Mouse (Mus musculus): ENCODE measurements around the gene C9orf72.
"Not testable (repeated sequence)": the region's sequence is repeated elsewhere in the genome, so short reads cannot be mapped to it uniquely, and the experiment has no call there.

Gene C9orf72

DNA sequence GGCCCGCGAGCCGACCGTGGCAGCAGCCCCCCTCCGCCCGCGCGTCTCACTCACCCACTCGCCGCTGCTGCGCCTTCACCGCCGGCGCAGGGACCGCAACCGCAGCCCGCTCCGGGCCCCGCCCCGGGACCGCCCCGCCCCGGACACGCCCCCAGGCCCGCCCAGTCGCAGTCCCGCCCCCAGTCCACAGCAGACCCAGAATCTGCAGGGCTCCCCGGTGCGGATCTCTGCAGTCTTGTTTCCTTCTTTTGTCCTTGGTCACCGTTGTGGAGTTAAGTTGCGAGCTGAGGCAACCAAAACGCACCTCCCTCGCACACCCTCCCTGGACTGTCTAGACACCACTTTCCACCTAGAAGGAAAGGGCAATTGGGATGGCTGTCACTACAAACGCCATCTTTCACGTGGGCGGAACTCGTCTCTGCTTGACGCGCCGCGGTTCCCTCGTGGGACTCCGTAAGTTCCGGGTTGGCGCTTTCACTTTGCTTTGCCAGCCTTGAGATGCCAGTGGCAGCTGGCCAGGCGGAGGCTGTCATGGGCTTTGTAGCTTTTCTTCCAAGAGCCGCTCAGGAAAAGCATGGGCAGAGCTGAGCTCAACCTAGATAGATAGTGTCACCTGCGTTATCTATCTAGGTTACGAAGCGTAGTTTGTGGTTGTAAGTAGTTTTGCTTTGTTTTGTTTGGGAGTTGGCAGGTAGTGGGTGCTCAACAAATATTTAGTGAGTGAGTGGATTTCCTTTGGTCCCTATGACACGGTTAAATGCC, at the start of gene C9orf72:
C9orf72 (minus strand) TSS at position 442 of the 762 bp plus-strand sequence.
- peak; percentile 93 to 95 for DNase-seq

DNA sequence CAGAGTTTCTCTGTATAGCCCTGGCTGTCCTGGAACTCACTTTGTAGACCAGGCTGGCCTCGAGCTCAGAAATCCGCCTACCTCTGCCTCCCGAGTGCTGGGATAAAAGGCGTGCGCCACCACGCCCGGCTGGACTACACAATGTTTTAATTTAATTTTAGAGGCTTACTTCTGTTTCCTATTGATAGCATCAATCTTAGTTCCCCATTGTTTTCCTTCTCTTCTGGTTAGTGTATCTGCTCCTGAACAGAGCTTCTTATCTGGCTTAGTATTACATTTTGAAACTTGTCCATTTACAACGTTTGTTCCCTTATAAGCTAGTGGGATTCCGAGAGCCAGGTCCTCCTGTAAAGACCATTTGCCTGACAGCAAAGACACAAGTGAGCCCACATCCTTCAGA, 33.0 kb upstream of the C9orf72 start:
- DNase-seq, result no peak

DNA sequence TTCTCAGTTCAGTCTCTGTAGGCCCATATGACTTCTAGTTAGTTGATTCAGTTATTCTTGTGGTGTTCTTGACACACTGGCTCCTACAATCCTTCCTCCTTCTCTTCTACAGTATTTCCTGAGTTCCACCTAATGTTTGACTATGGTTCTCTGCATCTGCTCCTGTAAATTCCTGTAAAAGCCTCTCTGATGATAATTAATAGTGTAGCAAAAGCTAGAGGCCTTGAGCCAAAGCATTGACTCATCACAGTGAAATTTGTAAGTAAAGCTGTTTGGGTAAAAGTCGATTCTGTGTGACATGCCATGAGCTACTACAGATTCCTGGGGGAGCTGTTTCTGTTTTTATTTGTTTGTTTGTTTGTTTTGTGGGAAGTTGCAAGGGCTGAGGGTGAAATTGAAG, 18.0 kb upstream of the C9orf72 start:
- DNase-seq, result no peak

DNA sequence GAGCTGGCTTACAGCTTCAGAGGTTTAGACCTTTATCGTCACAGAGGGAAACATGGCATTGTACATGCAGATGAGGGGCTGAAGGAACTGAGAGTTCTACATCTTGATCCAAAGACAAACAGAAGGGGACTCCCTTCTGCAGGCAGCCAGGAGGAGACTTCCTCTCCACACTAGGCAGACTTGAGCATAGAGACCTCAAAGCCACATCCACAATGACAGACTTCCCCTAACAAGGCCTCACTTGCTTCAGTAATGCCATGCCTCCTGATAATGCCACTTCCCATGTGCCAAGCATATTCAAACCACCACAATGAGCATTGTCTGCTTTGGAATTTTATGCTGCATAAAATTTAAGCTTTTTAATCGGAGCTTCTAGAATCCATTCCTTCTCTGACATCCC, 15.8 kb upstream of the C9orf72 start:
- DNase-seq, result no peak

DNA sequence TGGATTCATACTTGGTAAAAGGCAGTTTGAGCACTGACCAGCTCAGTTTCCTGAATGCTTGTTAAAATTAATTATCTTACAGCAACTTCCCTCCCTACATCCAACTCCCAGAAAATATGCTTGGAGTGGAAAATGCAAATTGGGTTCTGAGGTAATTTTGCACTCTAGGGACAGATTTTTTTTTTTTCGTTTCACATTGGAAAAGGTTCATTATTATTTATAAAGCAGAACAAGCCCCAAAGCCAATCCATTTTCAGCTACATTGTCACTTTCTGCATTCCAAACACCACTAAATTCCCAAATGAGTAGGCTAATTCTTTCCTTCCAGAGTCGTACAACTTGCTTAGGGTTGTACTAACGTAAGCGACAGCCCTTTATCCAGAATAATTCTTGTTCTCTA, 12.7 kb upstream of the C9orf72 start:
- no peak for DNase-seq

DNA sequence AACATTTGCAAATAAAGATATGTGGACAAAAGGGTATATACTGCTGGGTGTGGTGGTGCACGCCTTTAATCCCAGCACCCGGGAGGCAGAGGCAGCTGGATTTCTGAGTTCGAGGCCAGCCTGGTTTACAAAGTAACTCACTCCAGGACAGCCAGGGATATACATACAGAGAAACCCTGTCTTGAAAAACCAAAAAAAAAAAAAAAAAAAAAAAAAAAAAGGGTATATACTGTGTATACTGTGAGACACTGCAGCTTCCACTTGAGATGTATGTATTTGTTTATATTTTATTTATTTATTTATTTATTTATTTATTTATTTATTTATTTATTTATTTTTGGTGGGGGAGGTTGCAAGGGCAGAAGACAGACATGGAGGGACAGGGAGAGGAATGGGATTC, 12.3 kb upstream of the C9orf72 start:
- not testable (repeated sequence) for DNase-seq

DNA sequence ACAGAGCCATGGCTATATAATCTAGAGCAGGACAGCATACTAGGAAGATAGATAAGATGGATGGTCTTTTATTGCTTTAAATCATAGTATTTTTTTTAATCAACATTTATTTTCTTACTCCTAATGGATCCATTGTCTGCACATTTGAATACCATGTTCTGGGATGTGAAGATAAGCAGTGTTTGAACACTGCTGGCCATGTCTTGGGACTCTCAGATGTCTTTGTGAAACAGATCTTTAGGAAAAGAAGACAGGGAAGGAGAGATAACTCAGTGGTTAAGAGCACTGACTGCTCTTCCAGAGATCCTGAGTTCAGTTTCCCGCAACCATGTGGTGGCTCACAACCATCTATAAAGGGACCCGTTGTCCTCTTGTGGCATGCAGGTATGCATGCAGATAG, 10.3 kb upstream of the C9orf72 start:
- no peak for DNase-seq

DNA sequence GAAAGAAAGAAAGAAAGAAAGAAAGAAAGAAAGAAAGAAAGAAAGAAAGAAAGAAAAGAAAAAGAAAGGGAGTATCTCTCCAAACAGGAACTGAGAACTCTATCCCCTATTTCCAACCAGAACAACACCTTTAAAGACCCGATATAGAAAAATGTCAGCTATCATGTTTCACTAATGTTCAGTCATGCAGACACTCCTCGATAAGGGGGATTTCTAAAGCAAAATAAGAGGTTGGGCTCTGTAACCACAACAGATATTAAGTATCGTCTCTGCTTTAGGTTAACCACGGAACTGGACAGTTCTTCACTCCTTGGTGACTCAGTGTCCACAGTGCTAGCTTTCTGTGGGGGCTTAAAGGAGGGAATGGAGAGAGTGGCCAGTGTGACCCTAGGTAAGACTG, 2.3 kb upstream of the C9orf72 start:
- DNase-seq, result no peak

DNA sequence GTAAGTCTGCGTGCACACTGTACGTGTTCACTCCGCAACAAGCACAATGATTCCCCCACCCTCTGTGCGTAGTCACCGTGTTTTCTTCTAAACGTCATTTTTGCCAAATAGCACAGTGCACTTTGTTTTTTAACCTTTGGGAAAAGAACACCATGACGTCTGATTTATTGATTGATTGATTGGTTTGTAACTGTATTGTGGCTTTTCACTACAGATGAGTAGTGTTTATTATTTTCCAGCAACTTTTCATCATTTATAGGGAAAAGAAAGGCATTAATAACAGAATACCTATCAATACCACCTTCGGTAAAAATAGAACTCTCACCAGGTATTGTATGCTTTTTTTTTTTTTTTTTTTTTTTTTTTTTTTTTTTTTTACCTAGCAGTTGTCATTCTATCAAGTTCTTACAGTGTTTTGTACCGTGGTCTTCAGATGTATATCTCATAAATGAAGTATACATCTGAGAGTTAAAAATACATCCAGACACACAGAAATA, 569 bp upstream of the C9orf72 start:
- no peak for DNase-seq

DNA sequence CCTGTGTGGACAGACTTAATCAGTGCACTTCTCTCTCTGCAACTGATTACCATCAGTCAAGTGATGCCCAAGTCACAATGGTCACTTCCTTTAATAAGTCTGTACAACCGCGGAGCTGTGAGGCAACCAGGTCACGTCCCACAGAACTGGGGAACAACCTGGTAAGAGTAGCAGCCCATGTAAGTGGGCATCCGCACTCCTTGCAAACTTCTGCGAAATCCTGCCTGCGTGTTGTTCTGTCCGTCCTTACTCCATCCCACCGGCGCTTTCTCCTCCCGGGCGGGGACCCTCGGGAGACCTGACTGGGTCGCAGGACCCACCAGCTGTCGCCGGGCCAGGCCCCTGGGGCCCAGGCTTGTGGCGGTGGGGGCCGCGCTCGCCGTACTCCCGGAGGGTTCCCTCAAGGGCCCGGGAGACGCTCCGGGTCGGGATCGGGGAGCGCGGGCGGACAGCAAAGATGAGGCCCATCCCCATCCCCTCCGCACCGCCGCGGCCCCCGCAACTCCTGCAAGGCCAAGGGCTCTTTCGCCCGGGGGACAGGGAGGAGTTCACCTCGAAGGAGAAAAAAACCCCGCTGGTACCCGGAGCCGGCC, 738 bp downstream of the C9orf72 start:
- no peak for DNase-seq

DNA sequence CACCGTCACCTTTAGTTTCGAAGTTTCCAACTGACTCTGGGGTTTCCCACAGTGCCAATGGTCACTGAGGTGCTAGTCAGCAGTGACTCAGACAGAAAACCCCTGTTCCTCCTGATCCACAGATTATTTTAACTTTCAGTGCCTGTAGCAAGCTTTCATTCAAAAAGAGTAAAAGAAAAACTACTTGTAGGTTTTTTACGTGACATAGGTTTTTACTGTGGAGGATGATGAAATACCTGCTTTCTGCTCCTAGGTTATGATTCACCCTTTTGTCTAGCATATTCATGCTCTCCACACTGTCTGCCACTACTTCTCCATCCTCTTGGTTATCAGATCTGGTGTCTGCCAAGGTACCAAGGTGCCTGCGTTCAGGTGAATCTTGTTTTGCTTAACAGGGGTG, 1.9 kb downstream of the C9orf72 start:
- no peak for DNase-seq

DNA sequence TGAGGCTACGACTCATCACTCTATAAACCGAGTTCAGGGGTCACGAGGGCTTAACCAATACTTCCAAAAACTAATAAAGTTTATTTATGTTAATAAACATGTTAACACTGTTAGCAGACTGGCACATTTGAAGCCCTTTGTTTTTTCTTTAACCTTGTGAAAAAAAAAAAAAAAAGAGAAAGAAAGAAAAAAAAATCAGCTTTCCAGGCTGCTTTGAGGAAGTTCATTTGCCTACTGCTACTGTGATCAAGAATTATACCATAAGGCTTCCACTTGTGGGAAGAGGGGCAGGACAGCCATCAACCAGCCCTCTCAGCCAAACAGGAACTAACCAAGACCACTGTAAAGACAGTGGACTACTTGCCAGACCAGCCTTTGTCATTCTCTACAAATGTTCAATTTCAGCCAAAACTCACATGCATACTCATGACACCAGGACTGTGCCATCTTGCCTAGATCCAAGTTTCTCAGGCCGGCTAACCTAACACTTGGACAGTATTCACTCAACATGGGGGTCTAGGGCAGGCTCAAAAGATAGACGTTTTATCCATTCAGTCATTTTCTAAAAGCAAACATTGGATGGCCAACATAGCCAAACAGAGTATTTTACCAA, 2.5 kb downstream of the C9orf72 start:
- no peak for DNase-seq

DNA sequence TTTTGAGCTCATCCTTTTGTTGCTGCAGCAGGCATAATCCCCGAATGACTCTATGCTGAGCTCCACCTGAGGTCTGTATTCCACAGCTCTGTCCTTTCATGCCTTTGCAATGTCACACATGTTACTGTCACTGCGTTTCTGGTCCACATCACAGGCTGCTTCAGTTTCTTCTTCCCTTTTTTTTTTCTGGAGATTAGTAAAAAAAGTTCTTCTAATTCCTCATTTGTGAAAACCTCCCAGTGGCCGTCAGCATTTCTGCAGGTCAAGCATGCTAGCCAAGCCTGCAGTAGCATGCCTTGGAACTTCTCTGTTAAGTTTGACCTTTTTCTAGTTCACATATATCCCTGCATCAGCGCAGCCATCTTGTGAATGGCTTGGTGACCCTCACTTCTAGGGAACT, 4.1 kb downstream of the C9orf72 start:
- no peak for DNase-seq

DNA sequence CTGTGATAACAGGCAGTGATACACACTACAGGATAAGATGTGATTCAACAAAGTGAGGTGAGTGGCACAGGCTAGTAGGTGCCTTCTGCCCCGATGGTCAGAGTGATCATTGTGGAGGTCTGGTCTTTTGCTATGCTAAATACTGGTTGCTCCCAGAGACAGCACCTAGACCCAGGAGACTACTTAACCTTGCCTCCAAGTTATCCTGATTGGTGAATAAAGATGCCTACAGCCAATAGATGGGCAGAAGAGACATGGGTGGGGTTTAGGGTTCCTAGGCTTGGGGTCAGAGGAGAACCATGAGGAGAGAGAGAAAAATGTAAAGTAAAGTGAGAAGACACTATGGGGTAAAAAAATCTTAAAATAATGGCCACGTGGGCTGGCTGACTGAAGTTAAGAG, 4.8 kb downstream of the C9orf72 start:
- no peak for DNase-seq

DNA sequence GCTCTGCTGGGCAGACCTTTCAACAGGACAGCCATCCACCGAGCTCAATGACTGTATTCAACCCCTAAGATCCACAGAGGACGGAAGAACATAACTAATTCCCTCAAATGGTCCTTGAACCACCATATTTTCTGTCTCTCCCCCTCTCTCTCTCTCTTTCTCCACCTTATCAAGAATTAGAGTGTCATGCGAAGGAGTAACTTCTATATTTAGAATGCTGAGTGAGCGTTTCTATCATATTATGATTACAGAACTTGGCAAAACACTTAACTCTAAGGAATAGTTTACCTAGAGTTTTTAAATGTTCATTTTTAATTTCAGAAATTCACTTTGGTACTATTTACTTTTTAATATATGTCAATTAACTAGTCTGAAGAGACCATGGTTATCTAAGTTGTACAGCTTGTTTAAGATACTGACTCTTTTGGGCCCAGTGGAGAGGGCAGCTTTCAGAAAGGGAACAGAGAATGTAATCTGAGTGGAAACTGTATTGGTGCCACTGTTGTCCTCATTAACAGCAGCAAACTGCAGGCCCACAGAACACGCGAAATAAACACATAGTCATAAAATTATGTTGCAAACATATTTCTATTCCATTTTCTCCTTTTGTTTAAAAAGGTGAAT, 5.8 kb downstream of the C9orf72 start:
- DNase-seq, result no peak

DNA sequence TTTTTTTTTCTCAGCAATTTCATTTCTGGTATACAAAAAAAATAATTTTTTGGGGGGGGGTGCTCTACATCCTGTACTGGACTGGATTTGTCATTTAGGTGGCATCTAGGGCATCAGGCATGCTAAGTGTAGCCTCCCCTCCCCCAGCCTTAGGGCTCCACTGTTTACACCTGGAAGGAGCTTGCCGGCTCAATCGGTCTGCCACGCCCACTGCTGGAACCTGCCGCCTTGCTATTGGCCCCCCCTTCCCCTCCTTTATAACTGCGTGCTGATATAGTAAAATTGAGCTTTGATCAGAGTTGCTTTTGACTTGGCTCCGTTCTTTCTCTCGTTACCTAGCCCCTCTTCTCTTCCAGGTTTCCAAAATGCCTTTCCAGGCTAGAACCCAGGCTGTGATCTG, 21.3 kb downstream of the C9orf72 start:
- DNase-seq, result no peak

DNA sequence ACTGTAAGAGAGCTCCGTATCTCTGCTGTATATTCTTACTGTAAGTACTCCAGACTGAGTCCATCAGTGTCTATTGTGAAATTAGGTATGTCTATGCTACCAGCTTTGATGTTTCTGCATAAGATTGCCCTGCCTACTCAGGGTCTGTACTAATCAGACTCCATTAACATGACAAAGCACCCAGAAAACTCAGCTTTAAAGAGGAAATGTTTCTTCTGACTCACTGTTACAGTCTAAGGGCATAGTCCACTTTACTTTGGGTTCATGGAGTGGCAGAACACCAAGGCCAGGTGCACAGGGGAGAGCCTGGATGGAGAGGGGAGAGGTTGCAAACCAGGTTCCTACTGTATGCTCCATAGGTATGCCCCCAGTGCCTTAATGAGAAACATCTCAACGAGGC, 22.3 kb downstream of the C9orf72 start:
- DNase-seq, result no peak

DNA sequence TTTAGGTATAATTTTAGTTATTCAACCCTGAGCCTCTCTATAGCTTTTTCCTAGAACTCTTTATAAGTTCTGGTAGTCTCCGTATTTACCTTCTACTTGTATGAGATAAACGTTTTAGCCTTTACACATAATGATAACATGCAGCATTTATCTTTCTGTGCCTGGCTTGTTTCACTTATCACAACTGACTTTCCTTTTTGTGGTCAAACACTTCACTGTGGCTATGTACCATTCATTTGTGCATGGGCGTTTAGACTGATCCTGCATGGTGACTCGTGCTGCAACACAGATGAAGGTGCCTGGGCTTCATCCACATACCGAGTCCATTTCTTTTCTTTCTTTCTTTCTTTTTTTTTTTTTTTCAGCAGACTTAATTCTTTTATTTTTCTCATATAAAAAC, 24.3 kb downstream of the C9orf72 start:
- no peak for DNase-seq

DNA sequence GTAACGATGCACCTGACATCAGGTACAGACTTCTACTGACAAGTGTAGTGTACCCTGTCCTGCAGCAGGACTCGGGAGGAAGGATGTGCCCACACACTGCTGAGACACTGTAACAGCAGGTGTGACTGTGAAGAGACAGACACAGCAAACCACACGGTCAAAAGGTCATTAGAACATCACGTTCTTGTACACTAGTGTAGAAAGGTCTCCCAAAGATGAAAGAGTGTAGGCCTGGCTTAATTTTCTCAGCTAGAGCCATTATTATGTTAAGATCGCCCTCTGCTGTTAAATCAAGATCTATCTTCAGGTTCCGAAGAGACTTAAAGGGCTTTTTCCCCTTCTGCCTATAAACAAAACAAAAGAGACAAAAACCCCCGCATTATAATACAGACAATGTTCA, 33.2 kb downstream of the C9orf72 start:
- DNase-seq, result no peak

DNA sequence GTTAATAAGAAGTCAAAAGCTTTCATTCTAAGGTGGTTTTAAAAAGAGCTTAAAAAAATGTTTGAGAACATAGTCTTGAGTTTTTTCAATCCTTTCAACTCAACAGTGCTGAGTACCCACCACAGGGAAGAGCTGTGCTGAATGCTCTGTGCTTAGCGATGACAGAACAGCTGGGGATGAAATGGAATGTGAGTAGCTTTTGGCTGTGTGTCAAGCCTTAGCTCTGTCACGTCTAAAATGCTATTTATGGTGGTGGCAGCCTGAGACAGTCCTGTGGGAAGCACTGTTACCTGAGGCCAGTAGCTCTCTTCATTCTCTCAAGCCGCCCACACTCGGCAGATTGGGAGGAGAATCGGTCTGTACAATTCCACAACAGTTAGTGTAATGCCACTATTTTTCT, 36.2 kb downstream of the C9orf72 start:
- no peak for DNase-seq

DNA sequence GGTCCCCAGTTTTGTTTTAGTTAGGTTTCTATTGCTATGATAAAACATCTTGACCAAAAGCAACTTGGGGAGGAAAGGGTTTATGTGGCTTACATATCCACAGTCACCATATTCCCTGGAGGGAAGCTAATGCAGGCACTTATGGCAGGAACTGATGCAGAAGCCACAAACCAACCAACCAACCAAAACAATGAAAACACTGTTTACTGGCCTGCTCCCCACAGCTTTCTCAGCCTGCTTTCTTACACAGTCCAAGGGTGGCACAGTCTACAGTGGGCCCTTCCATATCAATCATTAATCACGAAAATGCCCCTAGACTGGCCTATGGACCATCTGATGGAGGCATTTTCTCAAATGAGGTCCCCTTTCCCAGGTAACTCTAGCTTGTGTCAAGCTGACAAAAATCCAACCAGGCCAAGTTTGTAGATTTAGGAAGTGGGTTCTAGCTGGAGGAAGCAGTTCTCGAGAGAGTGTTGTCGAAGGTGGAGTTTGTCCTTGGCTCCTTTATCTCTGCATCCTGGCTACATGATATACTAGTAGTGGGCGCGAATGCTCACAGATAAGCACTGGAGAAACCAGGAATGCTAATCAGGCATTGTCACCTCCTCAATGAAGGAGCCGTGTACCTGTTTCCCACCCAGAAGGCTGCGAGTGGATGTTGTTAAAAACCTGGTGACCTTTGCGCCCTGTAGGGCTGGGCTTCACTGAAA, 38.2 kb downstream of the C9orf72 start:
- no peak for DNase-seq

DNA sequence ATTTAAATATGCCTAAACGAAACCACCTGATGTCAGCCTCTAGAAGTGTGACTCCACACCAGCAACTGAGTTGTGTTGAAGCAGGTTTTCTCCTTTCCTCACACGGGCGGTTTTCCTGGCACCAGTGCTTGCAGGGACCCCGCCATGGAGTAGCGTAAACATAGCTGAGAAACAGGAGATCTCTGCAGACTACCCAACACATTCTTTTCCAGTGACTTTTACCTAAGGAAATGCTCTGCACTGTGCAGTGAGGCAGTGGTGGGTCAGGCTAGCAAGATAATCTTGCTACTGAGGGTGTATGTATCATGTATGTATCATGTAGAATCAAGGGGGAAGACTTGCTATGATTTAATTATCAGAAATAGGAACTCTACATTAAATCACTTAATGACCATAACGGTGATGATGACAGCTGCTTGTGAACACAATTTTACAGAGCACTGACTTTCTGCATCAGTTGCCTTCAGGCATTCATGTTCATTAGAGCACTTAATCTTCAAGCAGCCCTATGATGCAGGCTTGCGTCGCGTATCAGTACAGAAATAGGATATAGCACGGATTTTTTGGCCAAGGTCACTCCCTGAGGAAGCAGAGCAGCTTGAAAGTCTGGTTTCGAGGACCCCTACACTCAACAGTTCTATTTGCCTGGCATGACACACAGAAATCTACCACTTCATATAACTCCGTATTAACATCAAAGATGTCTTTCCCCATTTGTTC, 47.9 kb downstream of the C9orf72 start:
- no peak for DNase-seq

Data from thymus, postnatal 36 days (tissue).